Mouse (Mus musculus) CH12.LX (cell line): Measurements from ENCODE around the gene Nos1ap. TPM values are rescaled to one million over a fixed set of nuclear protein-coding genes. Genes with fewer than 3 reads are reported as not detected.

Source experiments
- DNase-seq: peaks from one replicate; pipeline ENCODE4 v3.0.0-alpha.2; 2013; ENCODE audit errors: extremely low read depth
- H3K27ac ChIP-seq: 2 replicates; pipeline ENCODE4 v1.5.1; 2012; ENCODE audit warnings: low read depth, mild to moderate bottlenecking, control low read depth, moderate library complexity; ENCODE audit not compliant: insufficient read depth
- H3K27me3 ChIP-seq: replicated peaks from 2 replicates; pipeline ENCODE3; 2012; ENCODE audit warnings: inconsistent platforms
- H3K36me3 ChIP-seq, 2 experiments: replicated peaks in 1 of 2; 2 replicates each; pipeline versions ENCODE3 to v1.6.1; 2012; ENCODE audit warnings: inconsistent platforms in 1 of 2, low read length in 1 of 2, mild to moderate bottlenecking in 1 of 2, mixed read lengths in 1 of 2, moderate library complexity in 1 of 2; ENCODE audit not compliant: control insufficient read depth in 1 of 2, insufficient read depth in 1 of 2
- H3K4me1 ChIP-seq, 2 experiments: 2 replicates each; pipeline ENCODE4 v1.6.1; 2012; ENCODE audit warnings: inconsistent platforms in 1 of 2, moderate library complexity in 1 of 2; ENCODE audit not compliant: insufficient read depth in 2 of 2, control insufficient read depth in 1 of 2
- H3K4me2 ChIP-seq: 2 replicates; pipeline ENCODE4 v1.6.1; 2012; ENCODE audit warnings: low read depth, mild to moderate bottlenecking, control low read depth; ENCODE audit not compliant: poor library complexity, insufficient read depth, severe bottlenecking
- H3K4me3 ChIP-seq, 3 experiments: fragments of 150-350 bp in 1 of 3; sonication (generic) in 1 of 3; replicated peaks in 1 of 3; 2 replicates each; pipeline versions ENCODE3 to v1.5.1; 2011 to 2012; ENCODE audit warnings: low read depth in 2 of 3, low read length in 2 of 3, mild to moderate bottlenecking in 2 of 3, moderate library complexity in 2 of 3, control low read depth in 1 of 3, improper control_type of control experiment in 1 of 3, inconsistent platforms in 1 of 3, mixed read lengths in 1 of 3; ENCODE audit not compliant: poor library complexity in 1 of 3
- H3K79me2 ChIP-seq: replicated peaks from 2 replicates; pipeline ENCODE4 v1.6.1; 2012; ENCODE audit warnings: mild to moderate bottlenecking, moderate library complexity; ENCODE audit not compliant: control insufficient read depth, poor library complexity, insufficient read depth, severe bottlenecking; ENCODE audit errors: extremely low read depth
- H3K9ac ChIP-seq: 2 replicates; pipeline ENCODE4 v1.6.1; 2012; ENCODE audit warnings: low read depth, mild to moderate bottlenecking, control low read depth, moderate library complexity; ENCODE audit not compliant: insufficient read depth
- H3K9me3 ChIP-seq: replicated peaks from 2 replicates; pipeline ENCODE3; 2012; ENCODE audit warnings: low read length, inconsistent platforms, mixed read lengths
- CTCF ChIP-seq, 2 experiments: IDR thresholded peaks in 1 of 2; conservative IDR thresholded peaks in 1 of 2; 2 replicates each; pipeline ENCODE4 v1.5.1; 2011 to 2012; ENCODE audit warnings: low read depth in 2 of 2, low read length in 2 of 2, improper control_type of control experiment in 1 of 2, inconsistent platforms in 1 of 2, mild to moderate bottlenecking in 1 of 2, moderate library complexity in 1 of 2
- E2F4 ChIP-seq: IDR thresholded peaks from 2 replicates; pipeline ENCODE4 v1.6.1; 2011; ENCODE audit warnings: low read depth, low read length, improper control_type of control experiment; ENCODE audit not compliant: insufficient replicate concordance
- ELF1 ChIP-seq: IDR thresholded peaks from 2 replicates; pipeline ENCODE4 v1.6.1; 2014; ENCODE audit warnings: low read depth, mild to moderate bottlenecking, inconsistent platforms, low read length, improper control_type of control experiment
- ETS1 ChIP-seq: conservative IDR thresholded peaks from 2 replicates; pipeline ENCODE4 v1.6.1; 2012; ENCODE audit warnings: low read depth, mild to moderate bottlenecking, inconsistent platforms, low read length, improper control_type of control experiment, moderate library complexity
- GABPA ChIP-seq: IDR thresholded peaks from 2 replicates; pipeline ENCODE4 v1.6.1; 2012; ENCODE audit warnings: low read depth, low read length, improper control_type of control experiment, inconsistent platforms; ENCODE audit not compliant: insufficient replicate concordance
- HCFC1 ChIP-seq: IDR thresholded peaks from 2 replicates; pipeline ENCODE4 v1.6.1; 2012; ENCODE audit warnings: low read depth, mild to moderate bottlenecking, inconsistent platforms, low read length, improper control_type of control experiment
- MAFK ChIP-seq: IDR thresholded peaks from 2 replicates; pipeline ENCODE4 v1.6.1; 2011; ENCODE audit warnings: low read length, improper control_type of control experiment; ENCODE audit not compliant: insufficient replicate concordance
- MAX ChIP-seq: IDR thresholded peaks from 2 replicates; pipeline ENCODE4 v1.6.1; 2011; ENCODE audit warnings: low read length, improper control_type of control experiment
- MAZ ChIP-seq: IDR thresholded peaks from 2 replicates; pipeline ENCODE4 v1.6.1; 2012; ENCODE audit warnings: low read depth, mild to moderate bottlenecking, inconsistent platforms, low read length, improper control_type of control experiment, moderate library complexity
- PAX5 ChIP-seq: IDR thresholded peaks from 2 replicates; pipeline ENCODE4 v1.6.1; 2012; ENCODE audit warnings: low read length, inconsistent platforms, mixed read lengths
- POLR2AphosphoS2 ChIP-seq: IDR thresholded peaks from 2 replicates; pipeline ENCODE4 v1.6.1; 2011; ENCODE audit warnings: low read depth, low read length, improper control_type of control experiment
- RAD21 ChIP-seq: IDR thresholded peaks from 2 replicates; pipeline ENCODE4 v1.6.1; 2011; ENCODE audit warnings: low read depth, mild to moderate bottlenecking, low read length, improper control_type of control experiment, moderate library complexity
- RCOR1 ChIP-seq: conservative IDR thresholded peaks from 2 replicates; pipeline ENCODE4 v1.6.1; 2012; ENCODE audit warnings: low read depth, mild to moderate bottlenecking, inconsistent platforms, low read length, improper control_type of control experiment
- SIN3A ChIP-seq: IDR thresholded peaks from 2 replicates; pipeline ENCODE4 v1.6.1; 2012; ENCODE audit warnings: low read length, improper control_type of control experiment, inconsistent platforms
- TBP ChIP-seq: conservative IDR thresholded peaks from 2 replicates; pipeline ENCODE4 v1.6.1; 2011; ENCODE audit warnings: low read depth, low read length, improper control_type of control experiment
- TCF12 ChIP-seq: IDR thresholded peaks from 2 replicates; pipeline ENCODE4 v1.6.1; 2014; ENCODE audit warnings: low read depth, mild to moderate bottlenecking, inconsistent platforms, low read length, improper control_type of control experiment
- USF1 ChIP-seq: IDR thresholded peaks from 2 replicates; pipeline ENCODE4 v1.6.1; 2014; ENCODE audit warnings: low read depth, mild to moderate bottlenecking, inconsistent platforms, low read length, improper control_type of control experiment
- ZC3H11A ChIP-seq: IDR thresholded peaks from 2 replicates; pipeline ENCODE4 v1.6.1; 2012; ENCODE audit warnings: low read depth, mild to moderate bottlenecking, inconsistent platforms, low read length, improper control_type of control experiment
- ZMIZ1 ChIP-seq: IDR thresholded peaks from 2 replicates; pipeline ENCODE4 v1.6.1; 2012; ENCODE audit warnings: low read depth, mild to moderate bottlenecking, inconsistent platforms, low read length, improper control_type of control experiment
- ZNF384 ChIP-seq: IDR thresholded peaks from 2 replicates; pipeline ENCODE4 v1.6.1; 2012; ENCODE audit warnings: low read depth, low read length, improper control_type of control experiment, inconsistent platforms
- dilution Hi-C: fragments of 300-500 bp; cut with MboI; formaldehyde crosslinking; loops from 2 replicates; pipeline ENCODE4 v1.14.3; 2020; ENCODE audit warnings: low sequenced_read_pairs; ENCODE audit not compliant: extremely low pct_unique_long_range_greater_than_20kb, extremely low pct_ligation_motif_present
- in situ Hi-C: fragments of 300-500 bp; cut with MboI; formaldehyde crosslinking; loops from 3 replicates; pipeline ENCODE4 v1.14.3; 2019; ENCODE audit warnings: low sequenced_read_pairs, low pct_ligation_motif_present, low pct_unique_long_range_greater_than_20kb, mixed read lengths
- polyA plus RNA-seq: library from polyadenylated mRNA; unstranded; fragments of >175 nt; gene quantifications from 2 replicates; pipeline ENCODE4 v1.2.1, GENCODE M21; 2012; ENCODE audit warnings: low read depth; ENCODE audit not compliant: insufficient read length
- total RNA-seq, 2 experiments: library from RNA; depleted of rRNA; stranded (reverse); fragments of 300-350 nt in 1 of 2; fragments of >200 nt in 1 of 2; gene quantifications; 2 replicates each; pipeline ENCODE4 v1.2.3; 2012 to 2014

The Nos1ap gene
- total and polyA plus RNA-seq, 3 experiments = not detected

DNA sequence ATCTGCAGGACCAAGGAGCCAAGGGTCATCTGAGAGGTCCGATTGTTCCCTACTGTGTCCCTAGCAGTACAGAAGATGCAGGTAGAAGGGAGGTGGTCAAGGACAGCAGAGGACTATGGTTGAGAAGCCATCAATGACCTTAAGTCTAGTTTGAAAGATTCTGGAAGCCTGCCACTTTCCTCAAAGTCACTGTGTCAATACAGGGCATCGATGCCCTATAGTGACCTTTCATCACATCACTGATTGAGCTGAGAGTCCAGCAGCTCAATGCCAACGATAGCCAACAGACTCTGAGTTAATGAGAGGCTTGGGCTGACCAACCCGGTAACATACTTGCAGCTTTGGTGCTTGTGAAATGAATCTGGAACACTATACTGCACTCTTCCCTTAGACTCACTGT, 264.4 kb downstream of the Nos1ap start:
- peaks cover 9% of the 10 kb centered on the region for H3K27me3 ChIP-seq
- H3K36me3 ChIP-seq = no peaks in the 10 kb centered on the region
- no peak overlapping the region for H3K27ac ChIP-seq
- no peak for TF ChIP-seq MAZ
- TF ChIP-seq CTCF (conservative IDR thresholded peaks at IDR 0.05 in 1 of 2, IDR thresholded peaks at IDR 0.05 in 1 of 2; ENCODE audit: low read depth in 2 of 2, low read length in 2 of 2) = no peak
- TF ChIP-seq ZMIZ1 = no peak
- TF ChIP-seq ETS1 = no peak
- no peak for TF ChIP-seq SIN3A
- TF ChIP-seq RCOR1 = no peak
- no peak for TF ChIP-seq ELF1
- no peak for TF ChIP-seq ZNF384
- TF ChIP-seq MAX = no peak
- TF ChIP-seq GABPA = no peak
- TF ChIP-seq HCFC1 = no peak
- no peak for TF ChIP-seq E2F4
- H3K4me3 ChIP-seq = no peak overlapping the region
- peaks cover 0 to 8% of the 10 kb centered on the region in 2 experiments; a peak in 2 of 4 replicates for H3K4me1 ChIP-seq
- no peak for DNase-seq
- dilution Hi-C loops (no loop called here), in situ Hi-C loops (no loop called here)
- no peak overlapping the region for H3K4me2 ChIP-seq
- no peak overlapping the region for H3K9ac ChIP-seq
- no peaks in the 10 kb centered on the region for H3K79me2 ChIP-seq
- no peaks in the 10 kb centered on the region for H3K9me3 ChIP-seq

DNA sequence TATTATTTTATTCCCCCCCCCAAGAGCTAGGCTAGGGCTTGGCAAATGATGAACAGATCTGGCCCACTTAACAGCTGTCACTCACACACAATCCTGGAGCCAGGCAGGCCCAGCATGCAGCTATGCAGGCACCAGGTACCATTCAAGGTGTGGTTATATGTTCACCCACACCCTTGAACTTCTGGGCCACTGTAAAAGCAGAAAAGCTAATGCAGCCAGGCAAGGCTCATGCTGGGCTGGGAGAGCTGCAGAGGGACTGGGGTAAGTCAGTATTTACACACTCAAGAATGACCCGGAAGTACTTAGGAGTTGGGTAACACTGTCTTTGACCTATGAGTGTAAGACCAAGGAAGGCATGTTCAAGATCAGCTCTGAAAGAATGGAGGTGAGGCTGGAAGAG, 265.3 kb downstream of the Nos1ap start:
- H3K9ac ChIP-seq = no peak overlapping the region
- H3K27me3 ChIP-seq = peaks cover 9% of the 10 kb centered on the region
- no peak for DNase-seq
- in situ Hi-C loops (loop anchor here (25.0 kb wide), 1 partner anchor 288 kb away; no protein-coding TSS in a partner anchor), dilution Hi-C loops (no loop called here)
- H3K36me3 ChIP-seq = no peaks in the 10 kb centered on the region
- H3K4me3 ChIP-seq = no peak overlapping the region
- TF ChIP-seq USF1 (no peak), MAFK (no peak), TBP (no peak), ZC3H11A (no peak), ELF1 (no peak), TCF12 (no peak), ZNF384 (no peak), RAD21 (no peak), PAX5 (no peak), ETS1 (no peak), POLR2AphosphoS2 (no peak)
- no peak overlapping the region for H3K4me2 ChIP-seq
- 0 out of 4 replicates have a peak, but pooled peaks cover 0 to 4% of the 10 kb centered on the region in 2 experiments for H3K4me1 ChIP-seq
- no peaks in the 10 kb centered on the region for H3K9me3 ChIP-seq
- no peak overlapping the region for H3K27ac ChIP-seq
- no peaks in the 10 kb centered on the region for H3K79me2 ChIP-seq
